Mouse (Mus musculus) heart, postnatal 4 days (tissue): ENCODE measurements around the gene Trim80. TPM values are rescaled to one million over a fixed set of nuclear protein-coding genes. Genes with fewer than 3 reads are reported as not detected.

Source experiments
- microRNA-seq, 2 experiments: library from miRNA; unstranded; fragments of <30 nt; microRNA quantifications; one replicate each; pipeline ENCODE4 v1.2.0; 2021 to 2022
- total RNA-seq, 2 experiments: library from RNA; stranded (reverse); gene quantifications; 2 replicates each; pipeline ENCODE4 v1.2.3; 2021

The Trim80 gene
- total RNA-seq, 2 experiments from 2014 or later: not detected

Small RNA genes lying within 50 kb of the gene (microRNA-seq; reads per million reads assigned to microRNA genes)
- 0.35 to 0.61 reads per million in 2 experiments for gene Mir3968

Other genes with a start within 250 kb of the Trim80 start
- under 1 TPM; 0.12 to 0.18 TPM for gene Grin2c, start 173.3 kb upstream of the Trim80 start, total RNA-seq
- 1 to 10 TPM; 7.5 to 9.5 TPM for gene Fdxr, start 163.5 kb upstream of the Trim80 start, total RNA-seq
- gene Fads6, start 142.9 kb upstream of the Trim80 start, total RNA-seq: 1 to 10 TPM in 1 of 2 experiments, under 1 TPM in 1; 0.86 to 1.4 TPM
- not detected for gene Otop2, start 133.4 kb upstream of the Trim80 start, total RNA-seq
- under 1 TPM; 0.09 to 0.12 TPM for gene Ush1g, start 118.5 kb upstream of the Trim80 start, total RNA-seq
- gene Otop3, start 105.8 kb upstream of the Trim80 start, total RNA-seq: not detected
- gene Hid1, start 72.8 kb upstream of the Trim80 start, total RNA-seq: 1 to 10 TPM; 5.9 to 8.5 TPM
- 10 to 100 TPM; 18.8 to 20.3 TPM for gene Cdr2l, start 58.6 kb upstream of the Trim80 start, total RNA-seq
- gene Mrpl58, start 36.8 kb upstream of the Trim80 start, total RNA-seq: 100 to 1,000 TPM; 153 to 156 TPM
- 1,000 to 10,000 TPM; 1,670 to 1,720 TPM for gene Atp5h, start 20.6 kb upstream of the Trim80 start, total RNA-seq
- gene Kctd2, start 20.4 kb upstream of the Trim80 start, total RNA-seq: 10 to 100 TPM; 22.8 to 27.3 TPM
- under 1 TPM in 1 of 2 experiments, not detected in 1; 0.29 TPM for gene Slc16a5, start 21.9 kb downstream of the Trim80 start, total RNA-seq
- gene Armc7, start 35.1 kb downstream of the Trim80 start, total RNA-seq: 1 to 10 TPM; 3.1 to 4.3 TPM
- gene Nt5c, start 51.3 kb downstream of the Trim80 start, total RNA-seq: 10 to 100 TPM; 27.3 to 27.4 TPM
- gene Jpt1, start 73.8 kb downstream of the Trim80 start, total RNA-seq: 100 to 1,000 TPM; 559 to 561 TPM
- 100 to 1,000 TPM; 299 TPM for gene Sumo2, start 95.7 kb downstream of the Trim80 start, total RNA-seq
- 10 to 100 TPM; 46.6 to 50.5 TPM for gene Nup85, start 123.9 kb downstream of the Trim80 start, total RNA-seq
- 10 to 100 TPM; 71.2 to 72.8 TPM for gene Mrps7, start 163.4 kb downstream of the Trim80 start, total RNA-seq
- 10 to 100 TPM; 18.3 to 20.8 TPM for gene Gga3, start 163.5 kb downstream of the Trim80 start, total RNA-seq
- 10 to 100 TPM; 34.0 to 40.6 TPM for gene Mif4gd, start 172.4 kb downstream of the Trim80 start, total RNA-seq
- 10 to 100 TPM; 27.6 to 30.7 TPM for gene Slc25a19, start 187.8 kb downstream of the Trim80 start, total RNA-seq